Mouse (Mus musculus): ENCODE measurements at regions not wholly inside any gene's neighbourhood (a gene's known extent, or its start where the extent isn't known, plus 50 kb on each side); places are given as distances from the start of the nearest gene placed in this dataset.

DNA sequence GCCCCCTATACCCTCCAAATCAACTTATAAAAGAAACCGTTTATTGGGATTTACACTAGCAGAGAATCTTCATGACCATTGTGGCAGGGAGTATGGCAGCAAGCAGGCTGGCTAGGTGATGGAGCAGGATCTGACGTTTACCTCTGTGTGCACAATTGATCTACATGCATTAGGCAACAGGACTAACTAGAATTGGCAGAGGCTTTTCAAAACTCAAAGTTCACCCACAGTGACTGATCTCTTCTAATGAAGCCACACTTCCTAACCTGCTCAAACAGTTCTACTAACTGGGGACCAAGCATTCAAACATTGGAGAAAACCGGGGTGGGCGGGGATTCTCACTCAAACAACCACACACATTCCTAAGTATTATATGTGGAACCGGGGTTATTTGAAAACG, 1382.9 kb upstream of the Tenm2 start:
- Histone ChIP-seq H3K4me3 (no peak overlapping the region), H3K36me3 (no peaks in the 10 kb centered on the region), H3K27me3 (no peaks in the 10 kb centered on the region), H3K27ac (no peak overlapping the region), H3K4me1 (no peaks in the 10 kb centered on the region), H3K9ac (no peak overlapping the region), H3K4me2 (replicated peaks) (no peak overlapping the region), H3K9me3 (no peaks in the 10 kb centered on the region)
- ATAC-seq (ENCODE audit: low FRiP score, low read depth), result no peak
- WGBS, result 82% methylated on average over 6 of the region's 6 CpGs

DNA sequence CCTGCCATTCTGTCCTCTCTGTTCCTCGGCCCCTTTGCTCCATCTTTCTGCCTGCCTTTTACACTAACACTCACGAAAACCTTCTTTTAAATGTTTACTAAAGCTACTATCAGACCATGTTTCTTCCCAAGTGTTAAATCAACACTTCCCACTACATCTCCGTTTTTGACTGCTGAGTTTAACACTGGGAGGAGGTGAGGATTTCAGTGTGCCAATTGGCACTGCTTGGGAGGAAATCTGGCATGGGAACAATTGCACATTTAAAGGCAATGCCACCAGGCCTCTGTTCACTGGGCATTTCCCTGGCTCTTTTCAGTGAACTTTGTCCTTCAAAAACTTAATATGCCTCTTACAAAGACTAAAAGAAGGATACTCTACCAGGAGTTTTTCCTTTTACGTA, 1365.2 kb upstream of the Tenm2 start:
- no peak overlapping the region for H3K9ac ChIP-seq
- H3K27me3 ChIP-seq, result no peaks in the 10 kb centered on the region
- no peak overlapping the region for H3K4me3 ChIP-seq
- no peaks in the 10 kb centered on the region for H3K36me3 ChIP-seq
- H3K4me1 ChIP-seq, result no peaks in the 10 kb centered on the region
- no peak overlapping the region for H3K27ac ChIP-seq
- H3K9me3 ChIP-seq, result no peaks in the 10 kb centered on the region
- H3K4me2 ChIP-seq (replicated peaks), result no peak overlapping the region
- no peak for ATAC-seq (ENCODE audit: low FRiP score, low read depth)
- 52% methylated on average over 4 of the region's 4 CpGs for WGBS

DNA sequence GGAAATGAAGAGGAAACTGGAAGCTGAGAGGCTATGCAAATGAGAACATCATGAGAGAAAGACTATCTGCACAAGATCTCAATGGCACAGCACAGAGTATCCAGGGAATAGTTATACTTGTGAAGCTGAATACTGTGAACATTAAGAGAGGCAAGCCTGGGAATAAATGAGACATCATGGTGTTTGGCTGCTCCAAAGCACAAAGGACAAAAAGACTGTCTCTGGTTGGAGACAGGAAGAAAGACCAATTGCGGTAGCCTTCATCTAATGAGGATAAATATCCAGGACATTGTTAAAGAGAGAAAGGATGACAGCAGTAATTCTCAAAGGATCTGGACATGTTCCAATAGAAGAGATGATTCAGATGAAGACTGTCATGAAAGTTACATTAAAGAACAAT, 1332.8 kb upstream of the Tenm2 start:
- no peak for ATAC-seq (ENCODE audit: low FRiP score, low read depth)
- Histone ChIP-seq H3K36me3 (no peaks in the 10 kb centered on the region), H3K9me3 (no peaks in the 10 kb centered on the region; the same call in 1 of the 2 replicates), H3K4me2 (replicated peaks) (no peak overlapping the region), H3K4me3 (no peak overlapping the region), H3K4me1 (no peaks in the 10 kb centered on the region), H3K27me3 (no peaks in the 10 kb centered on the region), H3K27ac (no peak overlapping the region), H3K9ac (no peak overlapping the region)
- 98% methylated on average over 1 of the region's 1 CpGs for WGBS

DNA sequence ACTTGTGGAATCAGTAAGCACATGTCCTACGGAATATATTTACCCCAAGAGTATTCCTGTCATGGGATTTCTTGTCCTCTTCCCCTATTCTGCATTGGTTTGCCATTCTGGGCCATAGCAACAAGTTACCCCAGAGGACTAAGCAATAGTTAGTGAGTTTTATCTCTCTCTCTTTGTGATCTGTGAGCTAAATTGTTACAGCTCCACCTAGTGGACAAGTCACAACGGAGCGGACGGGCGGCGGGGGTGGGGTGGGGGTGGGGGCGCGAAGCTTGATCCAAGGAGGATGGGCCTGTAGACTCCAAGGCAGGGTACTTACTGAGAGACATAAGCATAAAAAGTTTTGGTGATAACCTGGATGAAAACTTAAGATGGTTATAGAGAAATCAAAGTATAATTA, 1308.1 kb upstream of the Tenm2 start:
- Histone ChIP-seq H3K4me3 (no peak overlapping the region), H3K36me3 (no peaks in the 10 kb centered on the region), H3K9me3 (no peaks in the 10 kb centered on the region), H3K4me2 (replicated peaks) (no peak overlapping the region; the same call in 1 of the 2 replicates), H3K4me1 (no peaks in the 10 kb centered on the region), H3K27me3 (no peaks in the 10 kb centered on the region), H3K9ac (no peak overlapping the region), H3K27ac (no peak overlapping the region)
- WGBS, result 6% methylated on average over 8 of the region's 8 CpGs
- 0 out of 2 replicates have a peak, but pooled peaks have one; percentile 36 for ATAC-seq (ENCODE audit: low FRiP score, low read depth)

DNA sequence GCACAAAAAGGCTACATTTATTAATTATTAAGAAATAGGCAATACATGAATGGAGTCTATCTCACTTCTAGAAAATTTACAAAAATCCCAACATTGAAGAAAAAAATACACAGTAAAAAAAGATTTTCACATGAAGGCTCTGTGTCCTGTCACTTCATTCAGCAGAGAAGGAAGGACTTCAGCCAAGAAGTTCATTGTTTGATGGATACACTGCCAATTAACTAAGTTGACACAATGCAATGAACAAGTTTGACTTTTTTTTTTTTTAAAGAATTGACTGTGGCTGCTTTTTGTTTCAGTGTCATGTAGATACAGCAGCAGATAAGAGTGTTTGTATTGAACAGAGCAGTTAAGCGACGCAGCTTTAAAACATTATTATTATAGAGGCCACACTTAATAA, 1304.3 kb upstream of the Tenm2 start:
- no peak overlapping the region for H3K4me3 ChIP-seq
- WGBS, result 80% methylated on average over 2 of the region's 2 CpGs
- no peak overlapping the region for H3K9ac ChIP-seq
- H3K4me2 ChIP-seq (replicated peaks), result no peak overlapping the region
- no peaks in the 10 kb centered on the region for H3K27me3 ChIP-seq
- H3K4me1 ChIP-seq, result no peaks in the 10 kb centered on the region
- ATAC-seq (ENCODE audit: low FRiP score, low read depth), result no peak
- H3K36me3 ChIP-seq, result no peaks in the 10 kb centered on the region
- H3K9me3 ChIP-seq, result no peaks in the 10 kb centered on the region
- no peak overlapping the region for H3K27ac ChIP-seq

DNA sequence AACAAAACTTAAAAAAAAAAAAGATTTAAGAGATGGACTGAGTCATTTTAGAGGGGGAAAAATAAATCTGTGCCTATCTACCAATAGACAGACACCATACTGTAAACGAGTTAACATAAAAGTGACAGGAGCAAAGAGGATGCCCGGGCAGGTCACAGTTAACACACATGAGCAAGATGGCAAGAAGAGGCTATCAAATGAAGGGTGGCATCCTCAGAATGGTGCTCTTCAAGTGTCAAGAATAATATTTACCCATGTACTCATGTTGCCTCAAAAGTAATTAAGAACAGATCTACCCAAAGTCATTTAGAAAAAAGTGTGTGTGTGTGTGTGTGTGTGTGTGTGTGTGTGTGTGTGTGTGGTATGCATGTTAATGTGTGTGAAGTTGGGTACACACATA, 1296.5 kb upstream of the Tenm2 start:
- Histone ChIP-seq H3K4me3 (no peak overlapping the region), H3K9ac (no peak overlapping the region), H3K27me3 (no peaks in the 10 kb centered on the region), H3K9me3 (no peaks in the 10 kb centered on the region), H3K27ac (no peak overlapping the region), H3K36me3 (no peaks in the 10 kb centered on the region), H3K4me2 (replicated peaks) (no peak overlapping the region), H3K4me1 (no peaks in the 10 kb centered on the region)
- no peak for ATAC-seq (ENCODE audit: low FRiP score, low read depth)
- WGBS, result 84% methylated on average over 2 of the region's 2 CpGs

DNA sequence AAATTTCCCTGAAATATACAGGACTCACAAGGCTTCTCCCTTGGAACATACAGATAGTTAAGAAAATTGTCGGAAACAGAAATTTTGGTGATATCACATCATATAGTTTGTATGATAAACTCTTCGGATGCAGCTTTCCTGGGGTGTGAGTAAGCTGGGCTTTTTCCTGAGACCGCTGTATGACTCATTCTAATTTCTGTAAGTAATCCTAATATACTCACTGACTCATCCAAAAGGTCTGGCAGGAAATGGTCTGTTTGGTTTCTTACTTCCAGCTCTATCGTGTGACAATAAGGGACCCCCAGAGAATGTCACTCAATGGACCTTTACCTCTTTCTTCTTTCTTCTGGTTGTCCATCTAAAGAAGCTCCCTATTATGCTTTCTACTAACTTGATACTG, 1273.9 kb upstream of the Tenm2 start:
- Histone ChIP-seq H3K4me1 (no peaks in the 10 kb centered on the region), H3K27ac (no peak overlapping the region), H3K27me3 (no peaks in the 10 kb centered on the region), H3K4me3 (no peak overlapping the region), H3K36me3 (no peaks in the 10 kb centered on the region), H3K9ac (no peak overlapping the region), H3K9me3 (no peaks in the 10 kb centered on the region), H3K4me2 (replicated peaks) (no peak overlapping the region)
- no peak for ATAC-seq (ENCODE audit: low FRiP score, low read depth)
- 89% methylated on average over 4 of the region's 4 CpGs for WGBS

DNA sequence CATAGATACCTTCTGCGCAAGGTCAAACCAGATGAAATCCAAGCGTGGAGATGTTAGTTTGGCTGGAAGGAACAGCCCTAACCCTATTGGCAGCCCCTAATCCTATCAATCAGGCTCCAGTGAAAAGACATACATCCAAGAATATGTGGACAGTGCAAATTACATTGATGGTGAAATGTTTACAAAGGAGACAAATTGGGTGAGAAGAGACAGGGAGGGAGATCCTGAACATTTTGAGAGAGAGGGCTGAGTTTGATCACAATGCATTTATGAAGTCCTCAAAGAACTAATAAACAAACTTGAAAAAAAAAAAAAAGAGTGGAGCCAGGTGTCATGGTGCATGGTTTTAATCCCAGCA, 1228.5 kb upstream of the Tenm2 start:
- no peaks in the 10 kb centered on the region for H3K9me3 ChIP-seq
- H3K27me3 ChIP-seq, result no peaks in the 10 kb centered on the region
- 93% methylated on average over 2 of the region's 2 CpGs for WGBS
- no peak overlapping the region for H3K4me2 ChIP-seq (replicated peaks)
- H3K4me1 ChIP-seq, result no peaks in the 10 kb centered on the region
- H3K36me3 ChIP-seq, result no peaks in the 10 kb centered on the region
- no peak overlapping the region for H3K4me3 ChIP-seq
- H3K27ac ChIP-seq, result no peak overlapping the region
- no peak overlapping the region for H3K9ac ChIP-seq
- ATAC-seq (ENCODE audit: low FRiP score, low read depth), result no peak

DNA sequence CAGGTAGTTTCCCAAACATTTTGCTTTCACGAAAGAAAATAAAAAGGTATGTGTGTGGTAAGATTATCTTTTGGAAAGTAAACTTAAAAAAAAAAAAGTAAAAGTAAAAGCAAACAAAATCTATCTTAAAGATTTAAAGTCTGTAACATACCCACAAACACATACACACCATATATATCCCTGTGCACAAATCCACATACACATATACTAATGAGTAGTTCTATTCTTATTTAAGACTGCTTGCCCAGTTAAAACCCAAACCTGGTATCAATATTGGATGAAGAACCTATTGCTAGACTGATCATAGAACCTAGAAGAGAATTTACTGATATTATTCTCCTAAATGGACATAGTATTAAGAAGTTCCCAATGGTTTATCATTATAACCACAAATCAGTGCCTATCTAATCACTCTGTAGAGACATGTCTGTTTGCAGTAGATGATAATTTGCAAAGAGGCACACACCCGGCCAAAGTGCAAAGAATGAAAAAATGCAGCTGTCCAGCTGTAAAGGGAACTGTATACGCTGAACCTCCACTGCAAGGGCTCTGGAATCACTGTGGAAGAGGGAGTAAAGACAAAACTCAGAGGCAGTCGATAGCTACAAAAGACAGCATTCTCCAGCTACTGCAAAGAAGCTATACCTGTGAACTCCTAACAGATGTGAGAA, 1227.9 kb upstream of the Tenm2 start:
- H3K9me3 ChIP-seq, result no peaks in the 10 kb centered on the region
- H3K4me2 ChIP-seq (replicated peaks), result no peak overlapping the region
- H3K27me3 ChIP-seq, result no peaks in the 10 kb centered on the region
- no peaks in the 10 kb centered on the region for H3K4me1 ChIP-seq
- no peaks in the 10 kb centered on the region for H3K36me3 ChIP-seq
- WGBS, result 70% methylated on average over 4 of the region's 4 CpGs
- no peak overlapping the region for H3K9ac ChIP-seq
- H3K27ac ChIP-seq, result no peak overlapping the region
- no peak overlapping the region for H3K4me3 ChIP-seq
- no peak for ATAC-seq (ENCODE audit: low FRiP score, low read depth)

DNA sequence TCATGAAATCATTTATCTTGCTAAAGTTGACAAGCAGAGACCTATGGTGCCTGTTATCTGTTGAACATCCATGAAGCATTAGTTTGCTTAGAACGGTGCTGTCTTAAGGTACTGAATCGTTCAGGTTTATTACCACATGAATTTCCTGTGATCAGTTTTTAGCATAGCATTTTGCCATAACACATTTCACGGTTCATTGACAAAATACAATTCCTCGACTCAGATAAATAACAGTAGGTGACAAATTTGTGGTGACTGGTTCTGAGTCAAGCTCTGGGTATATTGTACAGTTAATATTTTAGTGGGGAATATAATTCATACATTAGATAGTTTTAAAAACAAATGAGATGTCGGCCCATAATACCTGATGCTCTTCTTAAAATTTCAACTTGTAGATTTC, 1207.5 kb upstream of the Tenm2 start:
- WGBS, result 78% methylated on average over 5 of the region's 5 CpGs
- Histone ChIP-seq H3K4me1 (no peaks in the 10 kb centered on the region), H3K27me3 (no peaks in the 10 kb centered on the region), H3K36me3 (no peaks in the 10 kb centered on the region), H3K4me3 (no peak overlapping the region), H3K9me3 (no peaks in the 10 kb centered on the region), H3K27ac (no peak overlapping the region), H3K4me2 (replicated peaks) (no peak overlapping the region), H3K9ac (no peak overlapping the region)
- no peak for ATAC-seq (ENCODE audit: low FRiP score, low read depth)

DNA sequence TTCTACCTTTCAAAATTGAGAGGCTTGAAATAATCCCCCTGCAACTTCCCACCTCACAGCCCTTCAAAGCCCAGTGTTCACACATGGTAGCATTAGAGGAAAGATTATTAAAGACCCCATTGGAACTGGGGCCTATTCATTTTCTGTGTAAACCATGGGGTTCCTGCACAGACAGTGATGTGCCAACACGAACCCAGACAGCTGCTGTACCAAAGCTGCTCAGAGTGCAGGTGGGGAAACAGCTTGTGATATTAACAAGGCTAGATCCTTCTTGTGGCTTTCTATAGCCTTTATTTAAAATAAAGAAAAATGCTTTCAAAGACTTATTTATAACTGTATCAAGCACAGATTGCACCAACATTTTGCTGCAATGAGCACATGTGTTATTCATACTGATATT, 1174.5 kb upstream of the Tenm2 start:
- Histone ChIP-seq H3K4me3 (no peak overlapping the region), H3K36me3 (no peaks in the 10 kb centered on the region), H3K4me2 (replicated peaks) (no peak overlapping the region), H3K9ac (no peak overlapping the region), H3K4me1 (no peaks in the 10 kb centered on the region), H3K9me3 (no peaks in the 10 kb centered on the region), H3K27me3 (no peaks in the 10 kb centered on the region), H3K27ac (no peak overlapping the region)
- no peak for ATAC-seq (ENCODE audit: low FRiP score, low read depth)
- 48% methylated on average over 1 of the region's 1 CpGs for WGBS

DNA sequence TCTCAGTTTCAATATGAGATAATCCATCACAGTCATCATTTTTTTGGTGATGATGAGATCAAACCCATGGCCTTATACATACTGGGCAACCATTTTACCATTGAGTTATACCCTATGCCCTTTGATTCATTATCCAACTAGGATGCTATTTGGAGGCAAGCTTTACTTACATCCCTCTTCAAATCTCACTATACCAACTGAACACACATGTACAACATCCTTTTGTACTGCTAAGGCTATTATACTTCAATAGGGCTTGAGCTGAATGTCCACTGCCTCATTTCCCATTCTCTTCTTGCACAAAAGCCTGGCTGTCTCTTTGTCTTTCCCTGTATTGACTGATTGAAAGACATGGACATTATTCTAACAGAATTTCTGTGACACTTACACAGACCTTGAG, 1162.0 kb upstream of the Tenm2 start:
- Histone ChIP-seq H3K36me3 (no peaks in the 10 kb centered on the region), H3K27ac (no peak overlapping the region), H3K4me1 (no peaks in the 10 kb centered on the region), H3K9ac (no peak overlapping the region), H3K27me3 (no peaks in the 10 kb centered on the region), H3K9me3 (no peaks in the 10 kb centered on the region), H3K4me3 (no peak overlapping the region), H3K4me2 (replicated peaks) (no peak overlapping the region)
- ATAC-seq (ENCODE audit: low FRiP score, low read depth), result no peak

DNA sequence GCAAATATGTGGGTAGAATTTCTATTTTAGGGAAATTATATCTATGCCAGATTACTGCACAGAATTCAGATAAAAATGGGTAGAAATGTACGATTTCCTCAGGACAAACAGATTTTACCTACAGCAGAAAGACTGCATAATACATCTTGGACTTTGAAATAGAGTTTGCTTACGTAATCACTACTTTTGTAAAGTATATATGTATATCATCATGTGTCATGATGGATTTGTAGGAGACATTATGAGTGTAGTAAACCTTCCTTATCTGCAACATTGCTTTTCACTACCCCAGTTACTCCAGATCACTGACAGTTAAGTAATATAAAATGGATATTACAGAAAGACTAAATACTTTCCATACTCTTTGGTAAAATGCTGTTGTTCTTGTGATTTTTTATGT, 1151.2 kb upstream of the Tenm2 start:
- Histone ChIP-seq H3K36me3 (no peaks in the 10 kb centered on the region), H3K4me2 (replicated peaks) (no peak overlapping the region), H3K9me3 (no peaks in the 10 kb centered on the region), H3K4me3 (no peak overlapping the region), H3K9ac (no peak overlapping the region), H3K27me3 (no peaks in the 10 kb centered on the region), H3K27ac (no peak overlapping the region), H3K4me1 (no peaks in the 10 kb centered on the region)
- no peak for ATAC-seq (ENCODE audit: low FRiP score, low read depth)
- WGBS, result 79% methylated on average over 2 of the region's 2 CpGs
